Mouse (Mus musculus) cortical plate, adult 2 months (tissue): ENCODE measurements around the gene Lsm14b. TPM values are rescaled to one million over a fixed set of nuclear protein-coding genes. Genes with fewer than 3 reads are reported as not detected.

Source experiments
- H3K27ac ChIP-seq: fragments of 200-500 bp; 2 replicates; pipeline ENCODE4 v1.5.1; 2012; ENCODE audit warnings: low read length, control low read depth, inconsistent platforms; ENCODE audit not compliant: insufficient read depth
- H3K4me1 ChIP-seq: fragments of 200-500 bp; 2 replicates; pipeline ENCODE4 v1.6.1; 2011; ENCODE audit warnings: low read length; ENCODE audit not compliant: control insufficient read depth, insufficient read depth
- H3K4me3 ChIP-seq: fragments of 200-500 bp; 2 replicates; pipeline ENCODE4 v1.5.1; 2011; ENCODE audit warnings: mild to moderate bottlenecking, low read length, control low read depth; ENCODE audit not compliant: insufficient read depth
- CTCF ChIP-seq: fragments of 200-500 bp; IDR thresholded peaks from 2 replicates; pipeline ENCODE4 v1.5.1; 2011; ENCODE audit warnings: mild to moderate bottlenecking, control low read depth, low read length; ENCODE audit not compliant: insufficient read depth; ENCODE audit errors: extremely low read depth
- POLR2A ChIP-seq: fragments of 200-500 bp; IDR thresholded peaks from 2 replicates; pipeline ENCODE4 v1.6.1; 2011; ENCODE audit warnings: mild to moderate bottlenecking, low read length, control low read depth; ENCODE audit not compliant: insufficient read depth; ENCODE audit errors: extremely low read depth
- polyA plus RNA-seq: library from polyadenylated mRNA; depleted of rRNA; stranded (reverse); fragments of >200 nt; gene quantifications from 2 replicates; pipeline ENCODE4 v1.2.3, GENCODE M21; 2012; rRNA removed

Lsm14b gene
- polyA plus RNA-seq, 1 experiment, result 78.0 TPM

DNA sequence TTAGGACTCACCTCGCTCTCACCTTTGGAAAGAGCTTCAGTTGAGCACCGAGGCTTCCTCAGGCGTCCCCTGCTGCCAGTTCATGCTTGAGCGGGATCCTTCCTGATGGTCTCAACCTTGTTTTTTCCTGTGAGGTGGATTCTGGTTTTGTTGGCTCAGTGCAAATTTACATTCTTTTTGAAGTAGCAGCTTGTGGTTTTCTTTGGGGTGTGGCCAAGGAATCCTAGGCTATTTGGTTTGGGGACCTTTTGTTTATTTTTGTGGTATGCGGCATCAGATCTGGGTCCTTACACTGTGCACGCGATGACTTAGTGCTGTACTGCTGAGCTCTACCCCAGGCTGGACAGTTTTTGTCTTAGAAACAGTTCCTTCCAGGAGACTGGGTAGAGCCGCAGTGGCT lies 55.9 kb downstream of the Lsm14b start:
- TF ChIP-seq CTCF (no peak), POLR2A (no peak)

DNA sequence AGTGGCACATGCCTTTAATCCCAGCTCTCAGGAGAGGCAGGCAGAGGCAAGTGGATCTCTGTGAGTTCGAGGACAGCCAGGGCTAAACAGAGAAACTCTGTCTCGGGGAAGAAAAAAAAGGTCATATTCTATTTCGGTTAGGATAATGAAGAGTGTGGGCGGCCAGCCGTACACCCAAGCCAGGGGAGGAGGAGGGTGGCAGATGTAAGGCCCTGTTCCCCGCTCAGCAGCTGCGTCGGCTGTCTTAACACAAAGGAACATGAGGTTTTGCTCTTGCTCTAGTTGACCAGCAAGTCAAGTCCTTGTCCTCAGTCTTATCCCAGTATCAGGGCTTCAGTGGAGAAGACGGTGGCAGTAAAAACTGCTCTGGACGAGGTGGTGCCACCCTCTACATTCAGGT lies 58.3 kb downstream of the Lsm14b start:
- Histone ChIP-seq H3K4me1 (peaks cover 4% of the 10 kb centered on the region), H3K27ac (no peak overlapping the region), H3K4me3 (no peak overlapping the region)
- TF ChIP-seq CTCF (no peak), POLR2A (no peak)

More for the DNA sequence above, 55.9 kb downstream of the Lsm14b start:
- Histone ChIP-seq H3K4me1 (peaks cover 2% of the 10 kb centered on the region; the same call in 1 of the 2 replicates), H3K27ac (no peak overlapping the region), H3K4me3 (no peak overlapping the region)

DNA sequence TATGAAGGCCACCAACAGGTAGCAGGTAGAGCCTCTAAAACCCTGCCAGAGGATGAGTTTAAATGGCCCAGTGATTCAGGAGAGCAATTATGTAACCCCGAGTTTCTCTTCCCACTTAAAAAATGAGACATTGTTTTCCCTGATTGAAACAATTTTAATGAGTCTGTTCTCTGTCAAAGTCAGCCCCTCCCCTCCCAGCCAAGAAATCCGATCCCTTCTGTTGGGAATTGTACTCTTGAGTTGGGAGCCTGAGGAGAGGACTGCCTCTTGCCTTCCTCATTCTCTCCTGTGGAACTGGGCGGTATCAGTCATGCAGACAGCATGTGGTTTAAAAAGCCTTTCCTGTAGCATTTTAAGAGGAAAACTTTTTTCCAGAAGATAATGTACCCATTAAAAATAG lies 59.8 kb downstream of the Lsm14b start:
- Histone ChIP-seq H3K4me3 (no peak overlapping the region), H3K4me1 (peaks cover 4% of the 10 kb centered on the region), H3K27ac (no peak overlapping the region)
- no peak for TF ChIP-seq CTCF
- TF ChIP-seq POLR2A, result no peak

Other genes starting within 250 kb of the Lsm14b start
- 10.9 and 11.0 TPM in 2 replicates for gene Taf4, start 48.3 kb upstream of the Lsm14b start, polyA plus RNA-seq
- gene Psma7, start 17.4 kb downstream of the Lsm14b start, polyA plus RNA-seq, result 211 and 215 TPM in 2 replicates
- gene Ss18l1, start 17.5 kb downstream of the Lsm14b start, polyA plus RNA-seq, result 30.9 and 33.8 TPM in 2 replicates
- gene Mtg2, start 45.6 kb downstream of the Lsm14b start, polyA plus RNA-seq, result 27.4 and 28.4 TPM in 2 replicates
- gene Hrh3, start 79.5 kb downstream of the Lsm14b start, polyA plus RNA-seq, result 83.6 and 103 TPM in 2 replicates
- 45.3 and 48.2 TPM in 2 replicates for gene Osbpl2, start 94.3 kb downstream of the Lsm14b start, polyA plus RNA-seq
- 89.8 and 92.1 TPM in 2 replicates for gene Adrm1, start 146.5 kb downstream of the Lsm14b start, polyA plus RNA-seq
- gene Lama5, start 200.9 kb downstream of the Lsm14b start, polyA plus RNA-seq, result 6.0 and 6.2 TPM in 2 replicates
- 2,462 and 2,522 TPM in 2 replicates for gene Rps21, start 232.4 kb downstream of the Lsm14b start, polyA plus RNA-seq
- gene Cables2, start 248.5 kb downstream of the Lsm14b start, polyA plus RNA-seq, result 35.7 and 40.0 TPM in 2 replicates